Mouse (Mus musculus) heart, adult 2 months (tissue): ENCODE data around the gene Pla2g3.

Experiments
- CTCF ChIP-seq: fragments of 200-600 bp; IDR thresholded peaks from 2 replicates; pipeline ENCODE4 v1.8.1; 2022; ENCODE audit warnings: antibody characterized with exemption, mild to moderate bottlenecking, moderate library complexity
- EP300 ChIP-seq: fragments of 200-500 bp; IDR thresholded peaks from 2 replicates; pipeline ENCODE4 v1.6.1; 2011; ENCODE audit warnings: low read depth, low read length, control low read depth; ENCODE audit not compliant: insufficient read depth
- POLR2A ChIP-seq: fragments of 200-500 bp; IDR thresholded peaks from 2 replicates; pipeline ENCODE4 v1.6.1; 2011; ENCODE audit warnings: mild to moderate bottlenecking, low read depth, low read length, control low read depth; ENCODE audit not compliant: insufficient read depth

DNA sequence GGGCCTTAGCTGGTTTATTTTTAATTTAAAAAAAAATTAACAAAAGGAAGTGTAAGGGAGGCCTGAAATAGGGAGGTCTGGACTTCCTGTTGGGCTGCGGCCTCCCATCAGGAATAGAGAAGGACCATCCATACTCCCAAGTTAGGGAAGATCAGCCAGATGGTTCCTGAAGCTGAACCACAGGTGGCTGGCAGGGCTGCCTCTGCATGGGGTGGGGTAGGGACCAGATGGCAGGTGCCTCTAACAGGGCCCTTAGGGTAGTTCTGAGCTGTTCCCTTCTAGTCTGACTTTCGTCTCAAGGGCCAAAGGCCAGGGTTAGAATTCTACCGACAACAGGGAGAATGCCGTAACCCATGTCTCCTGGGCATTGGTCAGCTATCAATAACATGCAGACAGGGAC, 27.6 kb downstream of the Pla2g3 start:
- TF ChIP-seq POLR2A (no peak), CTCF (no peak), EP300 (no peak)
